Mouse (Mus musculus) liver, embryonic 11.5 days (tissue): Measurements from ENCODE around the gene Fam117b. TPM values are rescaled to one million over a fixed set of nuclear protein-coding genes. Genes with fewer than 3 reads are reported as not detected.

Source experiments
- ATAC-seq: fragments of 200-750 bp; cut with Nextera tagmentation; replicated peaks from 2 replicates; pipeline ENCODE4 v1.8.0; 2017; ENCODE audit warnings: moderate number of reproducible peaks, mild to moderate bottlenecking, moderate TSS enrichment, moderate library complexity; ENCODE audit not compliant: low FRiP score
- DNase-seq: peaks from one replicate; pipeline ENCODE4 v3.0.0-alpha.2; 2017; ENCODE audit warnings: low spot score
- H3K27ac ChIP-seq: fragments of 300-500 bp; sonication (generic); 2 replicates; pipeline ENCODE4 v1.5.1; 2014; ENCODE audit warnings: mild to moderate bottlenecking, low read depth, low read length, control low read depth
- H3K27me3 ChIP-seq: fragments of 300-500 bp; sonication (generic); replicated peaks from 2 replicates; pipeline ENCODE4 v1.6.1; 2014; ENCODE audit warnings: low read length, mixed read lengths; ENCODE audit not compliant: control insufficient read depth, insufficient read depth
- H3K36me3 ChIP-seq: fragments of 300-500 bp; sonication (generic); 2 replicates; pipeline ENCODE4 v1.6.1; 2014; ENCODE audit warnings: mild to moderate bottlenecking, low read length, moderate library complexity, mixed read lengths; ENCODE audit not compliant: control insufficient read depth, insufficient read depth
- H3K4me1 ChIP-seq: fragments of 300-500 bp; sonication (generic); replicated peaks from 2 replicates; pipeline ENCODE4 v1.6.1; 2014; ENCODE audit warnings: low read length, mixed read lengths; ENCODE audit not compliant: control insufficient read depth, insufficient read depth
- H3K4me2 ChIP-seq: fragments of 300-500 bp; sonication (generic); 2 replicates; pipeline ENCODE4 v1.6.1; 2014; ENCODE audit warnings: mild to moderate bottlenecking, control low read depth, moderate library complexity
- H3K4me3 ChIP-seq: fragments of 300-500 bp; sonication (generic); 2 replicates; pipeline ENCODE4 v1.5.1; 2014; ENCODE audit warnings: low read depth, low read length, control low read depth
- H3K9ac ChIP-seq: fragments of 300-500 bp; sonication (generic); 2 replicates; pipeline ENCODE4 v1.6.1; 2014; ENCODE audit warnings: low read depth, low read length, control low read depth
- H3K9me3 ChIP-seq: fragments of 300-500 bp; sonication (generic); 2 replicates; pipeline ENCODE4 v1.6.1; 2016; ENCODE audit warnings: low read length, inconsistent platforms, mixed read lengths; ENCODE audit not compliant: control insufficient read depth
- WGBS: fragments of 180-500 bp; shearing (Covaris S2); extraction: QIAGEN DNeasy Blood & Tissue Kit; methylation state at CpG from one replicate; pipeline ENCODE4 v1.1.7; 2014; 5-methylcytosine and 5-hydroxymethylcytosine counted together
- polyA plus RNA-seq: library from polyadenylated mRNA; unstranded; fragments of >200 nt; fragmentation: Nextera tagmentation; extraction: Ambion mirVana; gene quantifications from 2 replicates; pipeline ENCODE4 v1.2.1, GENCODE M21; 2014

Fam117b gene
- polyA plus RNA-seq, 1 experiment from 2014 or later, result 10.3 TPM

- Histone ChIP-seq H3K4me1 (peaks cover 18% of the 10 kb centered on the region), H3K4me2 (no peak overlapping the region), H3K27ac (no peak overlapping the region), H3K4me3 (no peak overlapping the region), H3K27me3 (no peaks in the 10 kb centered on the region), H3K9me3 (no peaks in the 10 kb centered on the region), H3K9ac (no peak overlapping the region), H3K36me3 (no peaks in the 10 kb centered on the region)
- 66% methylated on average over 2 of the region's 2 CpGs for WGBS
- ATAC-seq (no peak), DNase-seq (no peak)
Measured at GRCm38 (mm10) chr1:59905916-59906315, 6.9 kb upstream of the Fam117b start.

GRCm38 (mm10) chr1:59906819-59907521, 5.8 kb upstream of the Fam117b start:
- H3K4me3 ChIP-seq, result no peak overlapping the region
- DNase-seq, result no peak
- peaks cover 11% of the 10 kb centered on the region for H3K4me1 ChIP-seq
- H3K9ac ChIP-seq, result no peak overlapping the region
- H3K4me2 ChIP-seq, result no peak overlapping the region
- ATAC-seq, result no peak
- no peak overlapping the region for H3K27ac ChIP-seq
- no peaks in the 10 kb centered on the region for H3K27me3 ChIP-seq
- H3K36me3 ChIP-seq, result no peaks in the 10 kb centered on the region
- no peaks in the 10 kb centered on the region for H3K9me3 ChIP-seq
- WGBS, result 82% methylated on average over 13 of the region's 13 CpGs

GRCm38 (mm10) chr1:59907700-59908099, 5.1 kb upstream of the Fam117b start:
- Histone ChIP-seq H3K9ac (no peak overlapping the region), H3K27ac (no peak overlapping the region), H3K4me2 (no peak overlapping the region), H3K9me3 (no peaks in the 10 kb centered on the region), H3K4me1 (0 out of 2 replicates have a peak, but pooled peaks cover 7% of the 10 kb centered on the region), H3K36me3 (no peaks in the 10 kb centered on the region), H3K4me3 (no peak overlapping the region), H3K27me3 (no peaks in the 10 kb centered on the region)
- no peak for ATAC-seq
- 39% methylated on average over 2 of the region's 2 CpGs for WGBS
- no peak for DNase-seq

- Histone ChIP-seq H3K27me3 (no peaks in the 10 kb centered on the region), H3K27ac (no peak overlapping the region), H3K9me3 (no peaks in the 10 kb centered on the region), H3K4me1 (peaks cover 18% of the 10 kb centered on the region), H3K4me3 (no peak overlapping the region), H3K4me2 (no peak overlapping the region), H3K36me3 (no peaks in the 10 kb centered on the region), H3K9ac (no peak overlapping the region)
- 89% methylated on average over 1 of the region's 1 CpGs for WGBS
- ATAC-seq (no peak), DNase-seq (no peak)
Measured at GRCm38 (mm10) chr1:59910941-59911340, 1.9 kb upstream of the Fam117b start.

- Histone ChIP-seq H3K36me3 (no peaks in the 10 kb centered on the region), H3K4me1 (peaks cover 30% of the 10 kb centered on the region), H3K4me3 (peak overlapping the region; percentile 99), H3K4me2 (peak overlapping the region; percentile 79), H3K27me3 (no peaks in the 10 kb centered on the region), H3K9me3 (no peaks in the 10 kb centered on the region), H3K27ac (peak overlapping the region; percentile 94), H3K9ac (peak overlapping the region; percentile 96)
- WGBS, result under 1% methylated on average over 83 of the region's 98 CpGs
- ATAC-seq (peak; percentile 49), DNase-seq (peak; percentile 77)
Measured at GRCm38 (mm10) chr1:59913195-59913868, 526 bp downstream of the Fam117b start.

- WGBS, result 6% methylated on average over 12 of the region's 12 CpGs
- H3K4me3 ChIP-seq, result peak overlapping the region; percentile 99
- DNase-seq, result no peak
- H3K4me2 ChIP-seq, result peak overlapping the region; percentile 79
- no peak for ATAC-seq
- H3K9ac ChIP-seq, result peak overlapping the region; percentile 96
- H3K4me1 ChIP-seq, result peaks cover 30% of the 10 kb centered on the region
- no peaks in the 10 kb centered on the region for H3K9me3 ChIP-seq
- no peaks in the 10 kb centered on the region for H3K27me3 ChIP-seq
- no peaks in the 10 kb centered on the region for H3K36me3 ChIP-seq
- peak overlapping the region; percentile 94 for H3K27ac ChIP-seq
Measured at GRCm38 (mm10) chr1:59913869-59914225, 1.0 kb downstream of the Fam117b start.

- peaks cover 30% of the 10 kb centered on the region for H3K4me1 ChIP-seq
Measured at GRCm38 (mm10) chr1:59914799-59915198, 2.0 kb downstream of the Fam117b start.

GRCm38 (mm10) chr1:59915843-59916610, 3.2 kb downstream of the Fam117b start:
- 85% methylated on average over 10 of the region's 10 CpGs for WGBS
- Histone ChIP-seq H3K4me1 (peaks cover 30% of the 10 kb centered on the region), H3K4me2 (peak overlapping the region; percentile 79; the same call in 1 of the 2 replicates), H3K4me3 (no peak overlapping the region; the same call in 1 of the 2 replicates), H3K9ac (peak overlapping the region; percentile 40; the same call in 1 of the 2 replicates), H3K27me3 (no peaks in the 10 kb centered on the region), H3K27ac (no peak overlapping the region), H3K9me3 (no peaks in the 10 kb centered on the region), H3K36me3 (no peaks in the 10 kb centered on the region)
- ATAC-seq (no peak), DNase-seq (no peak)

More at GRCm38 (mm10) chr1:59914799-59915198, 2.0 kb downstream of the Fam117b start:
- WGBS, result 30% methylated on average over 3 of the region's 3 CpGs
- Histone ChIP-seq H3K9ac (peak overlapping the region; percentile 96; the same call in 1 of the 2 replicates), H3K36me3 (no peaks in the 10 kb centered on the region), H3K4me2 (peak overlapping the region; percentile 79), H3K27me3 (no peaks in the 10 kb centered on the region), H3K9me3 (no peaks in the 10 kb centered on the region), H3K4me3 (peak overlapping the region; percentile 99), H3K27ac (peak overlapping the region; percentile 94)
- DNase-seq (no peak), ATAC-seq (peak; percentile 28; the same call in 1 of the 2 replicates)
